Mouse (Mus musculus): ENCODE measurements at regions not wholly inside any gene's neighbourhood (a gene's known extent, or its start where the extent isn't known, plus 50 kb on each side); places are given as distances from the start of the nearest gene placed in this dataset.
A peak's percentile ranks its signal among the peaks of the same experiment; 100 is the strongest.

GRCm38 (mm10) chr14:60439106-60439505 lies 66.0 kb downstream of the Amer2 start:
- DNase-seq (ENCODE audit: low read depth, low spot score), result no peak

- no peak for DNase-seq (ENCODE audit: low read depth, low spot score)
Observed at GRCm38 (mm10) chr14:60443821-60444551, 70.9 kb downstream of the Amer2 start.

GRCm38 (mm10) chr14:60444552-60444937 lies 71.5 kb downstream of the Amer2 start:
- no peak for DNase-seq (ENCODE audit: low read depth, low spot score)

- no peak for DNase-seq (ENCODE audit: low read depth, low spot score)
Observed at GRCm38 (mm10) chr14:60446037-60446436, 73.0 kb downstream of the Amer2 start.

- no peak for DNase-seq (ENCODE audit: low read depth, low spot score)
Observed at GRCm38 (mm10) chr14:60451216-60451615, 78.2 kb downstream of the Amer2 start.

GRCm38 (mm10) chr14:60451684-60452083 lies 78.6 kb downstream of the Amer2 start:
- no peak for DNase-seq (ENCODE audit: low read depth, low spot score)

- no peak for DNase-seq (ENCODE audit: low read depth, low spot score)
Observed at GRCm38 (mm10) chr14:60456767-60457166, 83.7 kb downstream of the Amer2 start.

- DNase-seq (ENCODE audit: low read depth, low spot score), result peak; percentile 74
Observed at GRCm38 (mm10) chr14:60484996-60485888, 112.2 kb downstream of the Amer2 start.

- DNase-seq (ENCODE audit: low read depth, low spot score), result peak; percentile 7
Observed at GRCm38 (mm10) chr14:60485889-60486274, 112.8 kb downstream of the Amer2 start.

GRCm38 (mm10) chr14:60486278-60486935 lies 113.3 kb downstream of the Amer2 start:
- no peak for DNase-seq (ENCODE audit: low read depth, low spot score)

GRCm38 (mm10) chr14:60489111-60489510 lies 116.1 kb downstream of the Amer2 start:
- no peak for DNase-seq (ENCODE audit: low read depth, low spot score)

GRCm38 (mm10) chr14:60490886-60491285 lies 117.8 kb downstream of the Amer2 start:
- DNase-seq (ENCODE audit: low read depth, low spot score), result no peak

GRCm38 (mm10) chr14:60495441-60495840 lies 122.4 kb downstream of the Amer2 start:
- DNase-seq (ENCODE audit: low read depth, low spot score), result no peak

- DNase-seq (ENCODE audit: low read depth, low spot score), result no peak
Observed at GRCm38 (mm10) chr14:60502552-60502951, 129.5 kb downstream of the Amer2 start.

- no peak for DNase-seq (ENCODE audit: low read depth, low spot score)
Observed at GRCm38 (mm10) chr14:60505066-60505465, 128.7 kb upstream of the Spata13 start.

GRCm38 (mm10) chr14:60506296-60506695 lies 127.5 kb upstream of the Spata13 start:
- no peak for DNase-seq (ENCODE audit: low read depth, low spot score)

GRCm38 (mm10) chr14:60513560-60513959 lies 120.2 kb upstream of the Spata13 start:
- DNase-seq (ENCODE audit: low read depth, low spot score), result peak; percentile 46

- DNase-seq (ENCODE audit: low read depth, low spot score), result no peak
Observed at GRCm38 (mm10) chr14:60515094-60515786, 118.6 kb upstream of the Spata13 start.

- DNase-seq (ENCODE audit: low read depth, low spot score), result no peak
Observed at GRCm38 (mm10) chr14:60517891-60518290, 115.9 kb upstream of the Spata13 start.

GRCm38 (mm10) chr14:60523010-60523409 lies 110.8 kb upstream of the Spata13 start:
- DNase-seq (ENCODE audit: low read depth, low spot score), result no peak

GRCm38 (mm10) chr14:60524869-60525268 lies 108.9 kb upstream of the Spata13 start:
- no peak for DNase-seq (ENCODE audit: low read depth, low spot score)

Measured in embryo, embryonic 11.5 days (tissue).